Mouse (Mus musculus) bone marrow, adult 2 months (tissue): Measurements from ENCODE around the gene Tssk6.

ENCODE experiments used
- CTCF ChIP-seq: fragments of 200-500 bp; IDR thresholded peaks from 2 replicates; pipeline ENCODE4 v1.5.1; 2011; ENCODE audit warnings: low read length, control low read depth; ENCODE audit not compliant: control insufficient read depth, insufficient read depth
- POLR2A ChIP-seq: fragments of 200-500 bp; IDR thresholded peaks from 2 replicates; pipeline ENCODE4 v1.6.1; 2011; ENCODE audit warnings: low read depth, mild to moderate bottlenecking, control low read depth, low read length, borderline replicate concordance; ENCODE audit not compliant: control insufficient read depth

- TF ChIP-seq POLR2A (no peak), CTCF (no peak)
These were observed 35.5 kb downstream of the Tssk6 start for GRCm38 (mm10) chr8:69937466-69937865.
